Mouse (Mus musculus): Measurements from ENCODE around the gene Adamtsl1.

DNA sequence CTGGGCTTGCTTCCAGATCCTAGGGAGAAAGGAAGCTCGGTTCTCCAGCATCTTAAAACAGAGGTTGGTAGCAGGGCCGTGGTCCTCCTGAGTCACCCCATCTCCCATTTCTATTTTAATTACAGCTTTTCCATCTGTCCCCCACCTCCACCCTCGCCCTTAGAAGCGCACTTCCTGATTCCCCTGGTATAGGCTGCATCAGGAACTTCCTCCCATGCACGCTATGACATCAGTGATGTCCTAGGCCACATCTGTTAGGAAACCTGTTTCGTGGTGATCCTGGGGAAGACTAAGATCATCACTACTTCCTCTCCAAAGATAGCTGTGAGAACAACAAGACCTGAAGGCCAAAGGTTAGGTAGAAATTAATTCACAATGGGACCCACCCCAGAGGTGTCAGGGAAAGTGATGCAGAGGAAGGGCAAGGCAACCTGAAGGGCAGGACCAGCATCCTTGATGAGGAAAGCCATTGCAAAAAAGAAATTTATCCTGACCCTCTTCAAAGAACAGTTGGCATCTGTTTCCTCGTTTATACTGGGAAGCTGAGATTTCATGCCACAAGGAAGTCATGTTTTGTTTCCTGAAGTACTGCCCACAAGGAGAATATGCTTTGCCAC, 882.8 kb downstream of the Adamtsl1 start:
- TF ChIP-seq CTCF (IDR thresholded peaks at IDR 0.05; ENCODE audit: borderline replicate concordance, control insufficient read depth, extremely low read depth, insufficient read depth, low read length, poor library complexity), result no peak
- TF ChIP-seq POLR2A (IDR thresholded peaks at IDR 0.05; ENCODE audit: control insufficient read depth, extremely low read depth, insufficient read depth, low read length, poor library complexity), result no peak

All from thymus, adult 2 months (tissue).